Mouse (Mus musculus) megakaryocyte-erythroid progenitor cell, adult 5-6 weeks (primary cell): ENCODE measurements at regions not wholly inside any gene's neighbourhood (a gene's known extent, or its start where the extent isn't known, plus 50 kb on each side); places are given as distances from the start of the nearest gene placed in this dataset.
A peak's percentile ranks its signal among the peaks of the same experiment; 100 is the strongest.

Experiments used
- ATAC-seq: replicated peaks from 2 replicates; pipeline ENCODE4 v1.8.0; 2016; ENCODE audit warnings: mild to moderate bottlenecking, inconsistent platforms; ENCODE audit not compliant: severe bottlenecking, poor library complexity, low FRiP score, low TSS enrichment

DNA sequence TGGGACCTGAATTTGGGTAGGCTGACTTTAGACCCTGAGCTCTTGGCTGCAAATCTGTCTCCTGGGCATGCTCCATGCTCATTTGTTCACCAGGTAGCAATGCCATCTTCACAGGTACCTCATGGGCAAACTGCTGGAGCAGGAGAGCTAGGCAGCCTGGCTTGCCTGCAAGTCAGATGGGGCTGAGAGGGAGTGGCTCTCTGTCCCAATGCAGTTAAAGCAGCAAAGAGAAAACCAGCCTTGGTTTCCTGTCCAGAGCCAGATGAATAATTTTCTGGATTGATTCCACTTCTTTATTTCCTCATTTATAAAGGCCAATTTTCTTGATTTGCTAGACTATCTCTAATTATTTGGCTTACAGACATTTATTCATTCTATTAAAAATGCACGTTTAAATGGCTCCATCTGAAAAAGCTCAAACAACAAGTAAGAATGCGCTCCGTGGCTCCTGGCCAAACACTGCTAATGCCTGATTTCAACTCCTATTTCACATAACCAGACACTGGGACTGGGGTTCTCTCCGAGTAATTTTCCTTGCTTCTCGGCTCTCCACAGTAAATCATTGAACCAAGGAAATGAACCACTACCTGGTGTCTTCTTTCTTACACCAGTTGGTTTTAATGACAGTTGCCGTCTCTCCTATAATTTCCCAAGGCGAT, 60.5 kb downstream of the Rsl24d1 start:
- ATAC-seq: no peak

DNA sequence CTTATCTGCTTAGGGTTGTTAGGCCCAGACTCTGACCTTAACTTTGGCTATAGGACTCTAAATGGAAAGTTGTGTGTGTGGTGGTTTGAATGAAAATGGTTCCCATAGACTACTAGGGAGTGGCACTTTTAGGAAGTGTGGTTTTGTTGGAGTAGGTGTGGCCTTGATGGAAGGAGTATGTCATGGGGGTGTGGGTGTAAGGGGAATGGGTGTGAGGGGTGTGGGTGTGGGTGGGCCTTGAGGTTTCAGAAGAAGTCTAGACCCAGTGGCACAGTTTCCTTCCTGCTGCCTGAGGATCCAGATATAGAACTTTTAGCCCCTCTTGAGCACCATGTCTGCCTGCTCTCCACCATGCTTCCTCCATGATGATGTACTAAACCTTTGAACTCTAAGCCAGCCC, 63.4 kb downstream of the Rsl24d1 start:
- no peak for ATAC-seq

DNA sequence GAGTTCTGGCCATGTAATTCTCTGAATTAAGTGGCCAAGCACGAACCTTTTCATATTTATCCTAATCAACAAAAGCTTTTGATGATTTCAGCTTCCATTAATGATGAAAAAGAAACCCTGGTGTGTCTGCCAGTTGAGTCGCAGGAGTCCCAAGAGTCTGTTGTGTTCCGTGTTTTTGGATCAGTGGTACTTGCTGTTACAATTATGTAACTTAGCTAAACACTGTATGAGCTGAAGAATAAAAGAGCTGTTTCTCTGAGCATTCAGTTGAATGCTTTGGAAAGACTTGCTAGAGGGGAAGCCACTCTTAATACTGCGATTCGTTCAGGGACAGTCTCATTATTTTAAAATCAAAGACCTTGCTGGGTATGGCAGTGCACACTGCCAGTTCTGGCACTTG, 70.1 kb downstream of the Rsl24d1 start:
- ATAC-seq: no peak

DNA sequence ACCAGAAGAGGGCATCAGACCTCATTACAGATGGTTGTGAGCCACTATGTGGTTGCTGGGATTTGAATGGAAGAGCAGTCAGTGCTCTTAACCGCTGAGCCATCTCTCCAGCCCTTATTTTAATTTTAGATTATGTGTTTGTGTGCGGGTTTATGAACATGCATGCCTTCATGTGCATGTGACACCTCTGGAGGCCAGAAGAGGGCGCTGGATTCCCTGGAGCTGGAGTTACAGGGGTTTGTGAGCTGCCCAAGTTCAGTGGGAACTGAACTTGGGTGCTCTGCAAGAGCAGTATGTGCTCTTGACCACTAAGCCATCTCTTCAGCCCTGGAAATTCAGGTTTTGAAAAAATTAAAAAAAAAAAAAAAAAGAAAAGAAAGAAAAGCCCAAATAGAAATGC, 71.7 kb downstream of the Rsl24d1 start:
- no peak for ATAC-seq

DNA sequence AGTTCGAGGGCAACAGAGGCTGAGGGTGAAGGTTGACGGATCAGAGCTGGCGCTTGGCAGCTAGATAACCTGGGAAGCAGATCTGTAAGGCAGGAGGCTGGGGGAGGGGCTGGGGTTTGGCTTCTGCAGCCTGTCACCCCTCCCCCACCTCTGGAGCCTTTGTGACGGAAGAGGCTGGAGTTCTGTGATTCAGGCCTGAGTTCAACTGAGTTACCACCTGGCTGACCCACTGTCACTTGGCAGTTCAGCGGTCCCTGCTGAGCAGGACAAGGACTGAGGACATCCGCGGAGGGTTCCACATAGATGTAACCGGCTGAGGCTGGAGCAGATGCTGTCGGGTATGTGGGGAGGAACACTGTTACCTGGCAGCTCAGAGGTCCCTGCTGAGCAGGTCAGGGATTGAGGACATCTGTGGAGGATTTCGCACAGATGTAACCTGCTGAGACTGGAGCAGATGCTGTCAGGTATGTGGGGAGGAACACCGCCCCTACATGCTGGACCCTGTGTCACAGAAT, 79.1 kb downstream of the Rsl24d1 start:
- no peak for ATAC-seq

DNA sequence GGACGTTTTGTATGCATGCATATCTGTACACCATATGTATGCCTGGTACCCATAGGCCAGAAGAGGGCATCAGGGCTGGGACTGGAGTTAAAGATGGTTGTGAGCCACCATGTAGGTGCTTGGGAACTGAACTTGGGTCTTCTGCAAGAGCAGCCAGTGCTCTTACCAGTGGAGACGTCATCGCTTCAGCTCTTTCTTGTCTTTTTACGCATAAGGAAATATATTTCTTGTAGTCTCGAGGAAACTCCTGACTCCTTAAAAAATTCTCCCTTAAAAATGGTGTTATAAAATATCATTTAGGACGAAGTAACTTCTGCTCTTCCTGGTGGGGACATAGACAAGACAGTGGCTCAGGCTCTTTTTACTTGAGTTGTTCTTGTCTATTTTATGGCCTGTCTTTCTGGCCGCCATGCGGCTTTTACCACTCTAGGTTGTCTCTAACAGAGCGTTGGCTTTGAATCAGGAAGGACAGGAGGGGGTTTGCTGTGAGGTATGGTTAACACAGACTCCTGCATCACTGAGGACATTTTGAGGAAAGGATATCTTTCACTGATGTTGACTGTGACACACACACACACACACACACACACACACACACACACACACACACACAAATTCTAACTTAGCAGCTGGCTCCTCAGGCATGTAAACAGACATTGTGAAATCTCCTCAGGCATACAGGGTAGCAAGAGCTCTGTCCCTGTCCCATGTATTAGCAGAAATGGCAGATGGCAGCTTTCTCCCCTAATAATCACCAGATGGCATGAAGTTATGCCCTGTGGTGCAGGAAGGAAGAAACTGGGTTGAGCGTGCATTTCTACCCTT, 85.2 kb downstream of the Rsl24d1 start:
- no peak for ATAC-seq

DNA sequence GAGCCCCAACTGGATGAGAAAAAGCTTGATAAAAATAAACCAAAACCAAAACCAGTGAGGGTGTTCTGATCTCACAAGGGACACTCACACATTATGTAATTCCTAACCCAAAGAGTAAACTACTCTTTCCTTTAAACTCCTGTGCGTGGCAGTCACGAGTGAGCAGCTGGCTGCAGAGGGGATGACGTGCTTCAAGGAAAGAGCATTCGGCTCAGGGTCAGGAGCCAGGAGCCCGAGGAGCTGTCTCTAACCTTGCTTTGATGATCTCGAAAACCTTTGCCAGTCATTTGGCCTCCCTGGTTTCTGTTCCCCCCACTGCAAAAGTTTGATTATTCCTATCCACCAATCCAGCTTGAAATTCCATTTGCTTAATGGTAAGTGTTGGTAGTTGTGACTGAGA, 109.9 kb downstream of the Rsl24d1 start:
- no peak for ATAC-seq

DNA sequence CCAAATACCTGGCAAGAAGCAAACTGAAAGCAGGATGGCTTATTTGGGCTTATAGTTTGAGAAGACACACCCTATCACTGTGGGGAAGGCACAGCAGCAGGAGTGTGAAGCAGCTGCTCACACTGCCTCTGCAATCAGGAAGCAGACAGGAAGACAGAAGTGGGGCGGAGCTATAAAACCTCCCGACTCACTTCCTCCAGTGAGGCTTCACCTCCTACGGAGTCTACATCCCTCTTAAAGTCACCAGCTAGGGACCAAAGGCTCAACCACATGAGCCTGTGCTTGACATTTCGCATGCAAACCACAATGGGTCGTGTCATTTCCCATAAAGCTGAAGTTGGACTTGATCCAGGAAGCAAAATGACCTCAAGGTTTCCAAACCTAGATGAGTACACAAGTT, 127.0 kb downstream of the Rsl24d1 start:
- 0 out of 2 replicates have a peak, but pooled peaks have one; percentile 26 for ATAC-seq

DNA sequence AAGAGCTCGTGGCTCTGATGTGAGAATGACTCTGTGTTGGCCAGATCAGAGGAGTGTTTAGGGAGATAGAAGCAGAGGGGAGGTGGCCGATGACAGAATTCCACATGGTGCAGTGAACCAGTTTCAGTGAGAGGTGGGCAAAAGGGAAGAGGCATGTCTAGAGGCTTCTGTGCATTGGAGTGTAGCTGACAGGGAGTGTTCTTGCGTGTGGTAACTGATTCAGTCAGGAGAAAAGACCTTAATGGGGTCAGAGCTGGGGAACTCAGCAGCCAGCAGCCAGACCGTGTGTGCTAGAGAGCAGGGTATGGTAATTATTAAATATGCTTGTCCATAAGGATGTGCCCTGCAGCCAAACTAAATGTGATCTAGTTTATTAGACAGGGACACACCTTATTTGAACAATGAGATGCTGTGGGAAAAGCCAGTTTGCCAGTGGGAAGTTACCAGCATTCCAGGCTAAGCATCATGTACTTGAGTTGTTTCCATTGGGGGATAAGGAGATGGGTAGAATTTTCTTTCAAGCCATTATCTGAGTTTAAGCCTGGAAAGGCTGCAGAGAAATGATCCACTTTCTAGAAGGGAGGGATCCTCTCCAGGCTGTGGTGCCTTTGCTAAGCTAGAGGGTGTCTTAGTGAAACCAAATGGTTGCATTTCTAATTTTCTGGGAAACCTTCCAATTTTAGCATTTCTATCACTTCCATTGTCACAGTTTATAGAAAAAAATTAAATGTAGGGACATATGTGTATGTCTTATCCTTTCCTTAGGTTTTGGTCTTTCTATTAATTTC, 129.5 kb downstream of the Rsl24d1 start:
- no peak for ATAC-seq

DNA sequence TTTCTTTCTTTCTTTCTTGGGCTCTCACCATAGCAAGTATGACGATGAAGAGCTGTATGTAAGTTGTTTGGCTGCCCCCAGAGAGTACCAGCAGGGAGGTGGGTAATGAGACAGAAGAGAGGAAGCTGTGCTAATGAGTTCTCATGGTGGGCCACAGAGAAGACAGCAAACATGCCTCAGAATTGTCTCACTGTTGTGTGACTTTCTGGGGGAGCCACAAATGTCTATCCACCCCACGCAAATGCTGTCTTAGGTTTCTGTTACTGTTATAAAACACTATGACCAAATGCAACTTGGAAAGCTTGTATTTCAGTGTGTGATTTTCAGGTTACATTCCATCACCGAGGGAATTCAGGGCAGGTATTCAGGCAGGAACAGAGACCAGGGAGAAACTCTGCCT, 131.0 kb downstream of the Rsl24d1 start:
- no peak for ATAC-seq

DNA sequence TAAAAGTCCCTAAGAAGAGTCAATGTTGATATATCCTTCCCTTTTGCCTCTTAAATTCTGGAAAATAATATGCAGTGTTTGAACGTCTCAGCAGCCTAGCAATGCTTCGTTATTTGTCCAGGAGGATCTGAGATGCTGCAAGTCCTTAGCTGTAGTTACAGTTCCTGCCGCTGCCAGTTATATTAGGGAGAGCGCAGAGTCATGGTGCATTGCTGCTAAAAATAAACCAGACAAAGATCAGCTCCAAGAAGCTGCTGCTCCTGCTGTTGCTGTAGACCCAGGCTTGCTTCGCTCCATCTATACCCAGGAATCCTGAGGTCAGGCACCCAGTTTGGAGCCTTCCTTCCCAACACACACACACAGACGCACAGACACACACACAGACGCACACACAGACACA, 132.3 kb downstream of the Rsl24d1 start:
- no peak for ATAC-seq

DNA sequence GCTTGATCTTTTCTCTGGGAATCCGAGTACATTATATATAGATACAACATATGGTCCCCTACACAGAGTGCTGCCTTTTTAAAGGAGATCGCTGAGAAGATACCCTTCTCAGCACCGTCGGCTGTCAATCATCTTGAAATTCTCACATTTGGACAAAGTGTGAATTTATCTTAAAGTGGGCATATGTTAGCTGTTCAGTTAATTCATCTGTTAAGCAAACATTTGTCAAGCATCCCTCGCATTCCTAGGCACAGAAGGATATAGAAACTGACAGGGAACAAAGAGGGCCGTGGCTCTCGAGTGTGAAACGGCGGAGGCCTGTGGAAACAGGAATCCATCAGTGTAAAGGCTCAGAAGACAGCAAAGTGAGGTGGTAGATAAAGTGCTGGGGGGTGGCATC, 144.9 kb downstream of the Rsl24d1 start:
- no peak for ATAC-seq

DNA sequence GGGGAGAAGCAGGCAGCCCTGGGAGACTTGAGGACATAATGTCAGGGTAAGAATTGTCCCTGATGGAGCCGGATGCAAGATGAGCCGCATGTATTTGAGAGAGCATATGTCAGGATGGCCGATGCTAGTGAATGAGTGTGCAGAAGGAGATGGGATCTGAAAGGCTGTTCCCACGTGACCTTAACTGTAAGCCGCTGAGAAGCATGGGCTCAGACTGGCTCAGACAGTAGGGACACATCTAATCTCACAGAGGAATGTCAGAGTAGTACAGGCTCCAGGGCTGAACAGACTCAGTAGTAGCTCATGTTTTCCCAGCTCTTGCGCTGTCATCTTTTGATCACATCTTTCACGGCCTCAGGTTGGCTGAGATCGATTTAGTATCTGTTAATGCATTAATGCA, 145.4 kb downstream of the Rsl24d1 start:
- no peak for ATAC-seq

DNA sequence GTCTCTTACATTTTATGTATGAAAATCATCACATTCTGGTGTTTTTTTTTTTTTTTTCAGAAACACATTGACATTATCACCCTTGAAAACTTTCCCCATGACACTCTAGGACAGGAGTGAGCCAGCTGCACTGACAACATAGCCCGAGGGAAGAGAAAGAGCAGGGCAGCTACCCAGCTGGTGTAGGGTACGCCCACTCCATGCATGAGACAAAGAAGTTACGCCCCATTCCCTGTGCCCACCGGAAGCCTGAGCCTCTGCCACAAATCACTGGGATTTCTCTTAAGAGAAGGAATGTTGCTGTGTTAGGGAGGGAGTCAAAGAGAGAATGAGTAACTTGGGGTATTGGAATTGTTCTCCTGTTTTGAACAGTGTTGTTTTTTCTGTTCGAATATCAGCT, 149.5 kb downstream of the Rsl24d1 start:
- ATAC-seq: no peak

DNA sequence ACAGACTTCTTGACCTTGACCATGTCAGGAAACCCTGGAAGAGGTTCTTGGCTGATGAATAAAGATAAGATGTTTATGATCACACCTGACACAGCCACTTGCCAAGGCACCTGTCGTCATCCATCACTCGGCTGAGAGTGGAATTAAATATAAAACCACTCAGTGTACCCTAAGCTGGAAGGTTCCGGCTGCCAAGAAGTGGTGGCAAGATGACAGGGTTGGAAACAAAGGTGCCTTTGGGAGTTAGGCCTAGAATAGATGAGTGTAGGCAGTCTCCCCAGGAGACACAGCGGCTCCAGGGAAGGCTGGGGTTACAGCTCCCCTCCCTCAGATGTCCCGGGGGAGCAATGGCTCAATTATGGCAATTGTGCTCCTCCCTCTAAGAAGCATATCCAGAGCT, 157.0 kb downstream of the Rsl24d1 start:
- no peak for ATAC-seq

DNA sequence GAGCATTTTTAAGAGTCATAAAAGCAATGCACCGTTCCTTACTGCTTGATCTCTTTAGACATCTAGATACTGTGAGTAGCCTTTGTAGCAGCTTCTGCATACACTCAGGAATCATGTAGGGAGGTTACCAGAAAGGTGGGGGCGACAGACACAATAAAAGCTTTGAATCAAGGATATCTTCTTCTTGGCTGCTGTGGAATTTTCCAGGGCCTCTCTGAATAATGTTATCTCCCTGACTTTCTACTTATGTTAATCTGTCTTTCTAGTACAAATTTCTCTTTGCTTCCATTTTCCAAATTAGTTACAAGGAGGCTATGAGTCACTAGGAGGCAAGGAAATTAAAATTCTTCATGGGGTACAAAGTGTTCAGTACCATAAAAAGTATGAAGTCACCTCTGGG, 159.4 kb downstream of the Rsl24d1 start:
- no peak for ATAC-seq

DNA sequence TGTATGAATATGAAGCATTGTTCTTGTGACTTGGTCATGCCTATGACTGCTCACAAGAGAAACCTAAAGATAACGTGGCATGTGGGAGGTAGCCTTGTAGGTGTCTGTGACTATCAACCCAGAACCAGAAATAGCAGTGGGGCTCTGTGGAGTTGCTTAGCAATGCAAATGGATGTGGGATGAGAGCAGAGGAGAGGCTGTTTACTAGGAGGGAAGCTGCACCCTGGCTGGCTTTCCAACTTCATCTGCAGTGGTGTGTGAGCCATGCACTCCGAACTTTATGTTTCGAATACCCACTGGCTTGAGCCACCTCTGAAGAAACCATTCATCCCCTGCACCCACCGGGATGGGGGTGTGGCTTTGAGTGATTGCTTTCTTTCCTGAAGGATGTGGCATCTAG, 160.5 kb downstream of the Rsl24d1 start:
- no peak for ATAC-seq

DNA sequence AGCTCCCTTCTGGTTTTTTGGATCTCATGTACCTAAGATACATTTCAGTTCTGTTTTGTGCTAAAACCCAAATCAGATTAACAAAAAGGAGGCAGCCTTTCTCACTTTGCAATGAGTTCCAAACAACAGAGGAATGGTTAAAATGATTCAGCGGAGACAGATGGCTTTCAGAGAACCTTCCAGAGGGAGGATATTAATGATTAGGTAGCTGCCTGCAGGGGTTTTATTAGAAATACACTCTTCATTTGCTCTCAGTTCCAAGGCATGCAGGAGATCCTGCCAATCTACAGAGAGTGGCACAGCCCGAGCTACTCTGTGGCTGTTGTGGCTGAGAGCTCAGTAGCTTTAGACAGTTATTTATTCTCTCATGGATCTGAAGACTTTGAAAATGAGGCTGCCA, 162.4 kb downstream of the Rsl24d1 start:
- ATAC-seq: no peak

DNA sequence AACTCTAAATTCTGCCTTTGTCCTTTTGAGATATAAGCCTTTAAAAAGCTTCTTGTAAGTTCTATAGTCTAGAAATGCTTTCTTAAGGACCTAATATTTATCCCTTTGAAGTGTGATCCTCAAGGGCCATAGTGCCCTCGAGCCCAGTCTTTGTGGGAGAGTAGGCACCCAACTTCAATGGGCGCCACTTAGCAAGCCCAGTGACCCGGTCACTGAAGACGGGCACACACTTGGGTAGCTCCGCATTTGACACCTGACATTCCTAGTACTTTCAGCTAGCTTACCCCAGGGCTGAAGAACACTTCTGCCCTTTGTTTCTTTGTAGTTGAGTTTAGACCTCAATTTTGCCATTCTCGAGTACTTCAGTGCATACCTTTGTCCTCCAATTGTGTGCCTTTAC, 182.1 kb downstream of the Rsl24d1 start:
- ATAC-seq: no peak

DNA sequence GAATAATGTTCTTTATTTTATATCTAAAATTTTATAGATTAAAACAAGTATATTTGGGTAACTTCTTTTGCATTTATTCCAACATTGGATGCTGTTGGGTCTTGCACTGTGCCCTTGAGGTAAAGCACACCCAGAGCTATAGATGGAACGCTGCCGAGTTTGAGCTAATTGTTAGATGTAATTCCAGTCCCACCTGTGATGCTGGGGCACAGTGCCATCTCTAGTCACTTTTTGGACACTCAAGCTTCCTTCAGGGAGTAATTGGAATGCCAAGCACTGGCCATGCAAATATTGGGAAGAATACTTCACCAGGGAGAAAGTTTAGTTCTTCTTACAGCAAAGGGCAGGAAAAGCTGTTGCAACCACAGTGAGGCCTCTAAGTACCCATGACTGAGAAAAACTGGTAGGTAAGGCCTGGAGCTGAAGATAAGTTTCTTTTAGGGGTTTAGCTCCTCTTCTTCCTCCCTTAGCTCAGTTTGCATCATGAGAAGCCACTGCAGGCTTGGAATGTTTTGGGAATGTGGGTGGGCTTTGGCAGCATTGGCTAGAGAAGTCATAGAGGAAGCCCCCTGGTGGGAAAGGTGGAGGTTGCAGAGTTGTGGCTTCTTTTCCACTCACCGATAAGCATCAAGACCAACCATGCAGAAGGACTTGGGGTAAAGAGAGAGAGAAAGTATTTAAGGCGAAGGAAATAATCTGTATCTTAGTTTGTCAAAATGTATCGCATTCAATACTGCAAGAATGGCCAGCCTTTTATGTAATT, 189.1 kb downstream of the Rsl24d1 start:
- ATAC-seq: no peak
